Mouse (Mus musculus) frontal cortex, postnatal 25 days (tissue): ENCODE measurements around the gene Pitpnm2.

Experiments
- DNase-seq, 2 experiments: peaks; one replicate each; pipeline ENCODE4 v3.0.0; 2022; ENCODE audit warnings: low spot score in 2 of 2

Pitpnm2 gene

GRCm38 (mm10) chr5:124149028-124149427, 100.5 kb downstream of the Pitpnm2 start:
- no peak for DNase-seq

- no peak for DNase-seq
These were observed 111.5 kb downstream of the Pitpnm2 start for GRCm38 (mm10) chr5:124138066-124138465.

GRCm38 (mm10) chr5:124134261-124134660, 115.3 kb downstream of the Pitpnm2 start:
- DNase-seq = no peak

GRCm38 (mm10) chr5:124125093-124125492, 124.5 kb downstream of the Pitpnm2 start:
- no peak for DNase-seq

GRCm38 (mm10) chr5:124122357-124122756, 127.2 kb downstream of the Pitpnm2 start:
- no peak for DNase-seq

GRCm38 (mm10) chr5:124119204-124119603, 130.4 kb downstream of the Pitpnm2 start:
- no peak for DNase-seq

- DNase-seq = peak; percentile 71 to 79
These were observed 133.3 kb downstream of the Pitpnm2 start, which contains the start of gene Arl6ip4 for GRCm38 (mm10) chr5:124115990-124116845. TSS of gene Arl6ip4 (plus strand) at chr5:124116089.

GRCm38 (mm10) chr5:124115531-124115930, 134.0 kb downstream of the Pitpnm2 start:
- no peak for DNase-seq

- DNase-seq = no peak
These were observed 135.1 kb downstream of the Pitpnm2 start for GRCm38 (mm10) chr5:124114276-124115025.

- no peak for DNase-seq
These were observed 136.5 kb downstream of the Pitpnm2 start for GRCm38 (mm10) chr5:124113030-124113429.

- no peak for DNase-seq
These were observed 137.0 kb downstream of the Pitpnm2 start for GRCm38 (mm10) chr5:124112531-124112930.

- peak; percentile 90 to 92 for DNase-seq
These were observed 137.6 kb downstream of the Pitpnm2 start, which contains the start of gene Ogfod2 for GRCm38 (mm10) chr5:124111742-124112497. TSS of gene Ogfod2 (plus strand) at chr5:124112297.

GRCm38 (mm10) chr5:124111077-124111741, 138.4 kb downstream of the Pitpnm2 start:
- DNase-seq = no peak

GRCm38 (mm10) chr5:124103552-124103951, 146.0 kb downstream of the Pitpnm2 start:
- no peak for DNase-seq

GRCm38 (mm10) chr5:124103020-124103419, 146.5 kb downstream of the Pitpnm2 start:
- no peak for DNase-seq

GRCm38 (mm10) chr5:124102326-124102725, 147.2 kb downstream of the Pitpnm2 start:
- no peak for DNase-seq

GRCm38 (mm10) chr5:124100128-124101044, 149.2 kb downstream of the Pitpnm2 start:
- no peak for DNase-seq

- DNase-seq = no peak
These were observed 150.6 kb downstream of the Pitpnm2 start for GRCm38 (mm10) chr5:124098923-124099322.

GRCm38 (mm10) chr5:124095596-124096232, 153.8 kb downstream of the Pitpnm2 start, which contains the start of gene Abcb9:
TSS of gene Abcb9 (minus strand) at chr5:124095798.
- peak; percentile 91 for DNase-seq
